18 mouse cellular contexts compared by ENCODE assay signal in the genomic region with DNA sequence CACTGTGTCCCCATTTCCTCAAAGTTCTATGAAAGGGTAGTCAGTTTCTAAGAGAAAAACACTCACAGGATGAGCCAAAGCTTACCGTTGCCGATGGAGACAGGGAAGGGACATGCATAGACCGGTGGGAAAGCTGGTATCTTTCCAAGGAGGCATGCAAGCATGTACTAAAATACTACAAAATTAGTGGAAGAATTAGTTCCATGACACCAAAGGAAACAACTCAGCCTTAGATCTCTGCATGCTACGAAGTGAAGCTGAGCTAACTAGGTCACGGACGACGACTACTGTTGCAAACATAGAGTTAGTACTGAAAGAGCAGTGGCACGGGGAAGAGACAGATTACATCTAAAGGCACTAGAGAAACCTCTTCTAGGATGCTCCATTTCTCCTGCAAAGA. TPM values are rescaled to one million over a fixed set of nuclear protein-coding genes. Genes with fewer than 3 reads are reported as not detected.
A peak's percentile ranks its signal among the peaks of the same experiment; 100 is the strongest.
DNase-seq lines count a peak whose midpoint lies in the region; ATAC-seq and TF ChIP-seq lines count a peak whose summit lies in the region.
"Had no signal": no experiment of that assay in that cellular context is flagged by ENCODE, and none has a peak within 500 bp of the region (broad histone marks: within the 10 kb centered on the region; RNA-seq: fewer than 3 reads in every experiment).

No protein-coding gene starts in this region.

- H3K27ac ChIP-seq in gastrocnemius, adult 2 months = peak overlapping the region; percentile 20; the same call in 1 of the 2 replicates
- no peak overlapping the region for H3K27ac ChIP-seq in midbrain, embryonic 11.5 days (ENCODE audit: low read depth, low read length)
- no peak overlapping the region for H3K27ac ChIP-seq in midbrain, postnatal 0 days (ENCODE audit: low read depth, low read length)
- H3K27ac ChIP-seq: embryonic facial prominence, embryonic 10.5 days; embryonic facial prominence, embryonic 12.5 days; forebrain, embryonic 13.5 days; forebrain, embryonic 15.5 days had no signal

- no peaks in the 10 kb centered on the region for H3K36me3 ChIP-seq in midbrain, embryonic 11.5 days (ENCODE audit: control insufficient read depth, insufficient read depth, low read length)
- H3K36me3 ChIP-seq in midbrain, postnatal 0 days (ENCODE audit: insufficient read depth, low read length) = no peaks in the 10 kb centered on the region
- H3K36me3 ChIP-seq: forebrain, embryonic 15.5 days had no signal

- no peaks in the 10 kb centered on the region for H3K27me3 ChIP-seq in midbrain, embryonic 11.5 days (ENCODE audit: control insufficient read depth, insufficient read depth, low read length)
- H3K27me3 ChIP-seq in midbrain, postnatal 0 days (ENCODE audit: insufficient read depth, low read length) = no peaks in the 10 kb centered on the region
- H3K27me3 ChIP-seq: embryonic facial prominence, embryonic 12.5 days; forebrain, embryonic 13.5 days; forebrain, embryonic 15.5 days; Patski had no signal

- TF ChIP-seq CTCF in gastrocnemius, adult 2 months (IDR thresholded peaks at IDR 0.05) = no peak
- no peak for TF ChIP-seq CTCF in midbrain, postnatal 0 days (IDR thresholded peaks at IDR 0.05)

- 80% methylated on average over 8 of the region's 8 CpGs for WGBS in midbrain, embryonic 11.5 days
- WGBS in midbrain, postnatal 0 days = 62% methylated on average over 8 of the region's 8 CpGs

- no peak overlapping the region for H3K4me2 ChIP-seq in midbrain, embryonic 11.5 days
- no peak overlapping the region for H3K4me2 ChIP-seq in midbrain, postnatal 0 days (ENCODE audit: low read depth, low read length, poor library complexity, severe bottlenecking)
- H3K4me2 ChIP-seq: embryonic facial prominence, embryonic 12.5 days; forebrain, embryonic 13.5 days; forebrain, embryonic 15.5 days had no signal

- H3K9ac ChIP-seq in midbrain, embryonic 11.5 days (ENCODE audit: low read length) = no peak overlapping the region
- no peak overlapping the region for H3K9ac ChIP-seq in midbrain, postnatal 0 days (replicated peaks; ENCODE audit: low read length, poor library complexity, severe bottlenecking)
- H3K9ac ChIP-seq: embryonic facial prominence, embryonic 12.5 days; forebrain, embryonic 13.5 days; forebrain, embryonic 15.5 days had no signal

- H3K4me3 ChIP-seq in gastrocnemius, adult 2 months = peak overlapping the region; percentile 24
- no peak overlapping the region for H3K4me3 ChIP-seq in midbrain, embryonic 11.5 days (ENCODE audit: low read depth, low read length)
- no peak overlapping the region for H3K4me3 ChIP-seq in midbrain, postnatal 0 days (ENCODE audit: low read depth, low read length)
- H3K4me3 ChIP-seq: embryonic facial prominence, embryonic 10.5 days; embryonic facial prominence, embryonic 12.5 days; forebrain, embryonic 13.5 days; forebrain, embryonic 15.5 days had no signal

- intact Hi-C loops in gastrocnemius, adult 2 months (cut with DNase I) = loop anchor here (1.0 kb wide), 1 partner anchor 42 kb away; no protein-coding TSS in a partner anchor

- peaks cover 2% of the 10 kb centered on the region for H3K4me1 ChIP-seq in midbrain, embryonic 11.5 days (ENCODE audit: control insufficient read depth, insufficient read depth, low read length)
- no peaks in the 10 kb centered on the region for H3K4me1 ChIP-seq in midbrain, postnatal 0 days (ENCODE audit: insufficient read depth, low read length)

- peak; percentile 13 for DNase-seq in adrenal gland, adult 2 months
- no peak for DNase-seq in adrenal gland, postnatal 25 days
- DNase-seq in gastrocnemius, adult 2 months = no peak
- no peak for DNase-seq in gastrocnemius, postnatal 10 days
- DNase-seq in midbrain, embryonic 11.5 days (ENCODE audit: low spot score, missing footprints) = peak; percentile 53
- no peak for DNase-seq in midbrain, postnatal 0 days (ENCODE audit: low spot score)
- peak; percentile 22 for DNase-seq in retina, embryonic 14.5 days (ENCODE audit: low spot score)
- no peak for DNase-seq in kidney, adult 11 months
- DNase-seq: cerebellum, adult 11-12 months had no signal

- H3K9me3 ChIP-seq in midbrain, embryonic 11.5 days (ENCODE audit: control insufficient read depth, low read length) = no peaks in the 10 kb centered on the region
- H3K9me3 ChIP-seq in midbrain, postnatal 0 days (ENCODE audit: low read length) = no peaks in the 10 kb centered on the region
- H3K9me3 ChIP-seq: embryonic facial prominence, embryonic 10.5 days; embryonic facial prominence, embryonic 12.5 days; forebrain, embryonic 13.5 days; forebrain, embryonic 15.5 days; G1E had no signal

- no peak for ATAC-seq in midbrain, embryonic 11.5 days (ENCODE audit: low FRiP score)
- no peak for ATAC-seq in midbrain, postnatal 0 days (ENCODE audit: low FRiP score)
- ATAC-seq: activated CD4-positive, CD25-positive, alpha-beta regulatory T cell, adult 4 months; forebrain, embryonic 13.5 days; forebrain, embryonic 15.5 days; Patski had no signal

RNA-seq across cellular contexts. Expression of a gene that starts 8.0 kb away (rescaled TPM):
- total RNA-seq in adrenal gland, adult 2 months (2021) = 10 to 100 TPM; 17.8 to 18.0 TPM
- 2.6 and 2.8 TPM in 2 replicates for polyA plus RNA-seq in adrenal gland, adult 2 months (2012; rRNA removed)
- total RNA-seq in adrenal gland, postnatal 25 days (2021) = 19.4 and 20.1 TPM in 2 replicates
- 1 to 10 TPM; 3.3 to 4.0 TPM for total RNA-seq in gastrocnemius, adult 2 months (2021)
- total RNA-seq in gastrocnemius, postnatal 10 days (2021) = 1 to 10 TPM; 6.0 to 7.5 TPM
- 21.0 and 22.5 TPM in 2 replicates for polyA plus RNA-seq in midbrain, embryonic 11.5 days (2014; fragmentation: Nextera tagmentation; extraction: Ambion mirVana)
- total RNA-seq in midbrain, postnatal 0 days (2014; rRNA removed) = 14.9 and 17.0 TPM in 2 replicates
- 4.8 and 5.2 TPM in 2 replicates for polyA plus RNA-seq in midbrain, postnatal 0 days (2015; fragmentation: Nextera tagmentation; extraction: Ambion mirVana)

RNA-seq across cellular contexts. Expression of a gene that starts 10.2 kb away (rescaled TPM):
- total RNA-seq in adrenal gland, adult 2 months (2021) = 10 to 100 TPM; 14.9 to 28.4 TPM
- polyA plus RNA-seq in adrenal gland, adult 2 months (2012; rRNA removed) = 2.1 and 2.8 TPM in 2 replicates
- total RNA-seq in adrenal gland, postnatal 25 days (2021) = 17.2 and 17.5 TPM in 2 replicates
- 1 to 10 TPM; 3.4 to 6.3 TPM for total RNA-seq in gastrocnemius, adult 2 months (2021)
- 10 to 100 TPM; 20.9 to 26.6 TPM for total RNA-seq in gastrocnemius, postnatal 10 days (2021)
- 14.5 and 18.0 TPM in 2 replicates for polyA plus RNA-seq in midbrain, embryonic 11.5 days (2014; fragmentation: Nextera tagmentation; extraction: Ambion mirVana)
- 5.6 and 8.2 TPM in 2 replicates for total RNA-seq in midbrain, postnatal 0 days (2014; rRNA removed)
- 5.4 and 6.4 TPM in 2 replicates for polyA plus RNA-seq in midbrain, postnatal 0 days (2015; fragmentation: Nextera tagmentation; extraction: Ambion mirVana)
- polyA plus RNA-seq: activated CD4-positive, CD25-positive, alpha-beta regulatory T cell, adult 4 months; CD4-positive, CD25-positive, alpha-beta regulatory T cell, adult 4 months had no signal

RNA-seq across cellular contexts. Expression of a gene that starts 20.6 kb away (rescaled TPM):
- total RNA-seq in adrenal gland, adult 2 months (2021) = 10 to 100 TPM; 31.4 to 53.7 TPM
- 7.7 and 9.6 TPM in 2 replicates for polyA plus RNA-seq in adrenal gland, adult 2 months (2012; rRNA removed)
- total RNA-seq in adrenal gland, postnatal 25 days (2021) = 30.7 and 36.1 TPM in 2 replicates
- 1 to 10 TPM; 1.4 to 1.6 TPM for total RNA-seq in gastrocnemius, adult 2 months (2021)
- total RNA-seq in gastrocnemius, postnatal 10 days (2021) = 10 to 100 TPM; 14.3 to 15.9 TPM
- 69.5 and 73.3 TPM in 2 replicates for polyA plus RNA-seq in midbrain, embryonic 11.5 days (2014; fragmentation: Nextera tagmentation; extraction: Ambion mirVana)
- total RNA-seq in midbrain, postnatal 0 days (2014; rRNA removed) = 127 and 136 TPM in 2 replicates
- 96.8 and 113 TPM in 2 replicates for polyA plus RNA-seq in midbrain, postnatal 0 days (2015; fragmentation: Nextera tagmentation; extraction: Ambion mirVana)
- total RNA-seq: CH12.LX had no signal
- polyA plus RNA-seq: activated CD4-positive, CD25-positive, alpha-beta regulatory T cell, adult 4 months; G1E had no signal

Comparison
In these comparisons a context has a peak if more than half of its experiments do, and no peak if none do; other contexts are left out.
1. DNase-seq: peak in adrenal gland, adult 2 months (single experiment), midbrain, embryonic 11.5 days (single experiment) and retina, embryonic 14.5 days (single experiment); none in adrenal gland, postnatal 25 days (single experiment), gastrocnemius, adult 2 months (single experiment), gastrocnemius, postnatal 10 days (single experiment), midbrain, postnatal 0 days (single experiment) and kidney, adult 11 months (single experiment).
2. RNA of a gene that starts 20.6 kb away (total RNA-seq): 127 to 136 TPM in midbrain, postnatal 0 days, 31.4 to 53.7 TPM in adrenal gland, adult 2 months, 30.7 to 36.1 TPM in adrenal gland, postnatal 25 days and 14.3 to 15.9 TPM in gastrocnemius, postnatal 10 days; 1.4 to 1.6 TPM in gastrocnemius, adult 2 months; every median in the first group is over 4 times any median in the second.